Mouse (Mus musculus) forebrain, embryonic 13.5 days (tissue): ENCODE data around the gene Pkp1. TPM values are rescaled to one million over a fixed set of nuclear protein-coding genes. Genes with fewer than 3 reads are reported as not detected.

ENCODE experiments used
- ATAC-seq: fragments of 200-750 bp; cut with Nextera tagmentation; 2 replicates; pipeline ENCODE4 v1.8.0; 2017
- H3K27ac ChIP-seq: fragments of 300-500 bp; sonication (generic); 2 replicates; pipeline ENCODE4 v1.5.1; 2015; ENCODE audit warnings: inconsistent platforms, mild to moderate bottlenecking, moderate library complexity
- H3K27me3 ChIP-seq: fragments of 300-500 bp; sonication (generic); 2 replicates; pipeline ENCODE4 v1.6.1; 2015; ENCODE audit warnings: mild to moderate bottlenecking, inconsistent platforms
- H3K36me3 ChIP-seq: fragments of 300-500 bp; sonication (generic); 2 replicates; pipeline ENCODE4 v1.6.1; 2015; ENCODE audit warnings: mild to moderate bottlenecking, inconsistent platforms; ENCODE audit not compliant: poor library complexity, severe bottlenecking
- H3K4me1 ChIP-seq: fragments of 300-500 bp; sonication (generic); 2 replicates; pipeline ENCODE4 v1.6.1; 2015; ENCODE audit warnings: inconsistent platforms
- H3K4me2 ChIP-seq: fragments of 300-500 bp; sonication (generic); 2 replicates; pipeline ENCODE4 v1.6.1; 2015; ENCODE audit warnings: inconsistent platforms, mild to moderate bottlenecking, moderate library complexity
- H3K4me3 ChIP-seq: fragments of 300-500 bp; sonication (generic); 2 replicates; pipeline ENCODE4 v1.5.1; 2015; ENCODE audit warnings: mild to moderate bottlenecking, inconsistent platforms
- H3K9ac ChIP-seq: fragments of 300-500 bp; sonication (generic); 2 replicates; pipeline ENCODE4 v1.6.1; 2015; ENCODE audit warnings: mild to moderate bottlenecking, inconsistent platforms
- H3K9me3 ChIP-seq: fragments of 300-500 bp; sonication (generic); replicated peaks from 2 replicates; pipeline ENCODE4 v1.6.1; 2016; ENCODE audit warnings: inconsistent platforms
- WGBS: fragments of 180-500 bp; shearing (Covaris S2); methylation state at CpG from one replicate; pipeline ENCODE4 v1.1.7; 2015; 5-methylcytosine and 5-hydroxymethylcytosine counted together
- polyA plus RNA-seq: library from polyadenylated mRNA; unstranded; fragments of >200 nt; fragmentation: Nextera tagmentation; extraction: Ambion mirVana; gene quantifications from 2 replicates; pipeline ENCODE4 v1.2.1, GENCODE M21; 2015

Pkp1 gene
- polyA plus RNA-seq, 1 experiment from 2014 or later: not detected

DNA sequence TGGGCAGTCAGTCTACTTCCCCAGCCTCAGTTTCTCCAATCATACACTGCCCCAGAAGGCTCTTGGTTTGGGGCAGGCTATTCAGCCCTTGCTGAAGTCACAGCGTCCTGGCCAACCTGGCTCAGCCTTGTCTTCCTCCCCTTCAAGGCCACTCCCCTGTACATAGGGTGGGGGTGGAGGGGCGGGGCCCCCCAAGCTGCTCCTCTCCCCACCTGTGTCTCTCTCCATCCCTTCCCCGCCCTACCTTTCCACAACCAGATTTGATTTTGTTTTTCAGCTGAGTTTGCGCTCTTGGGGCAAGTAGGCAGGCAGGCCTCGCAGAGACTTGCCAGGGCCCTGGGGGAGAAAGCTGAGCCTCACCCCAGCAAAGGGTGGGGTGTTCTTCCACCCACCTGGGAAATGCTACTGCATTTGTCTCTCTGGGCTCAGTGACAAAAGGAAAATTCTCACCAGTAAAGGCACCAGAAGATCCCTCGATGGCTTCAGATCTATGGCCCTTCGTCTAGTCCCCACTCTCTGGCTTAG is 19.0 kb downstream of the Pkp1 start:
- H3K9ac ChIP-seq: no peak overlapping the region
- no peaks in the 10 kb centered on the region for H3K9me3 ChIP-seq
- no peak overlapping the region for H3K4me2 ChIP-seq
- no peaks in the 10 kb centered on the region for H3K36me3 ChIP-seq
- 0 out of 2 replicates have a peak, but pooled peaks cover 4% of the 10 kb centered on the region for H3K4me1 ChIP-seq
- no peak overlapping the region for H3K27ac ChIP-seq
- no peaks in the 10 kb centered on the region for H3K27me3 ChIP-seq
- ATAC-seq: no peak
- no peak overlapping the region for H3K4me3 ChIP-seq
- WGBS: 73% methylated on average over 7 of the region's 7 CpGs

DNA sequence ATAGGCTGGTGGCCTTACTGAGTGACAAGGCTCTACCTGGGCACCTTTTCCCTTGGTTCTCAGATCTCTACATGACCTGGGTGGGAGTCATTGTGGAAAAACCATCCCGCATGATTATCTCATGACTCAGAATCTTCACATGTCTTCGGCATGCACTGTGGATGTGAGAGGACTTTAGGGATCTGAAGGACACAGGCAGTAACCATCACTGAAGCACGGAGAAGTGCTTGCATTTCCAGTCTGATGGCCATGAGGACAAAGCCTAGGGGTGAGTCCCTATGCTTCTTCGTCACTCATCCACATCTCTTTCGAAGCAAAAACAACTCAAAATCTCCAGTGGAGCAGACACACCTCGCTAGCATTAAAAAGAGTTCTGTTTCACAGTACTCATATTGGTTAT is 19.7 kb downstream of the Pkp1 start:
- Histone ChIP-seq H3K4me2 (no peak overlapping the region), H3K4me3 (no peak overlapping the region), H3K9me3 (no peaks in the 10 kb centered on the region), H3K36me3 (no peaks in the 10 kb centered on the region), H3K27ac (no peak overlapping the region), H3K4me1 (0 out of 2 replicates have a peak, but pooled peaks cover 4% of the 10 kb centered on the region), H3K27me3 (no peaks in the 10 kb centered on the region), H3K9ac (no peak overlapping the region)
- no peak for ATAC-seq
- WGBS: 93% methylated on average over 6 of the region's 6 CpGs

DNA sequence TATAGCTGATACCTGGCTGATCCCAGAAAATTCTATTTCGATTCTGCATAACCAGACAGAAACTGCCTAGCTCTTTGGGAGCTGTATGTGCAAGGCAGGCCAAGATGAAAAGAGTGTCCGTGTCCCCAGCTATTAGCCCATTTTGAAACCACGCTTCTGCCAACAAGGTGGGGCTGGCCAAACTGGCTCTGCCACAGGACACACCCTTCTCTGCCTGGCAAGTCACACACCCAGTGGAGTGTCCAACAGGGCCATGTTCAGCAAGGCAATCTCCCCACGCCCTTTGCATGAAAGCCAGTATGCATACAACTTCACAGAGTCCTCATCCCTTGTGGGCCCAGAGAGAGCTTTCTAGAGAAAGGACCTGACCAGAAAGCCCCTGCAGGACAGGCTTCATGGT is 23.6 kb downstream of the Pkp1 start:
- Histone ChIP-seq H3K36me3 (no peaks in the 10 kb centered on the region), H3K9ac (no peak overlapping the region), H3K4me2 (no peak overlapping the region), H3K9me3 (no peaks in the 10 kb centered on the region), H3K27ac (no peak overlapping the region), H3K27me3 (no peaks in the 10 kb centered on the region), H3K4me1 (no peaks in the 10 kb centered on the region), H3K4me3 (no peak overlapping the region)
- no peak for ATAC-seq
- WGBS: 79% methylated on average over 4 of the region's 4 CpGs

DNA sequence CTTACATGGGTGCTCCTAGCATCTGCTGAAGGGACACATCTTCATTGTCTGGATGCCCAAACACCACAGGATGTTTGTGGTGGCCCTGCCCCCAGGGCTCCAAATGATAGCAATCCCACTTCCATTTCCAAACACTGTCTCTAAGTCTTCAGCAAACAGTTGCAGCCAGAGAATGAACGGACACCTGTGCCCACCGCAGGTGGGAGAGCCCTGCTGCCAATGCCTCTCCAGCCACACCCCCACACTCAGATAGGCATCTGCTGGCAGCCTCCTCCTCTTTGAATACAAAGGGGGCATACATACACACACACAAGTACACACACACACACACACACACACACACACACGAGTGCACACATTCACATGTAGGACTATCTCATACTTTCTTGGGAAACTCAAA is 25.6 kb downstream of the Pkp1 start:
- Histone ChIP-seq H3K4me2 (no peak overlapping the region), H3K27me3 (no peaks in the 10 kb centered on the region), H3K9ac (no peak overlapping the region), H3K27ac (no peak overlapping the region), H3K9me3 (no peaks in the 10 kb centered on the region), H3K4me3 (no peak overlapping the region), H3K36me3 (no peaks in the 10 kb centered on the region), H3K4me1 (no peaks in the 10 kb centered on the region)
- WGBS: 83% methylated on average over 3 of the region's 3 CpGs
- no peak for ATAC-seq

DNA sequence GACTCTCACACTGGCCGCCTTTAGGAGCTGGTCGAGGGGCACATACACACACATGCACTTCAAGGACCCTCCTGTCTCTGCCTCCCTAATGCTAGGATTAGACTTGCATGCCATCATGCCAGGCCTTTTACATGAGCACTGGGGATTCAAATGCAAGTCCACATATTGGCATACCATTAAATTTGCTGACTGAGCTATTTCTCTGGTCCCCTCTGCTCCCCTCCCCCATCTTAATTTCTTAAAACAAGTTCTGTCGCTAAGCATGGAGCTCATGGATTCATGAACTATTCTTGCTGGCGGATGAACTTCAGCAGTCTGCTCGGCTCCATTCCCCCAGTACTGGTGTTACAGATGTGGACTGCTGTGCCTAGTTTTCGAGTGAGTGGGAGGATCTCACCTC is 26.2 kb downstream of the Pkp1 start:
- WGBS: 84% methylated on average over 6 of the region's 6 CpGs
- ATAC-seq: no peak

DNA sequence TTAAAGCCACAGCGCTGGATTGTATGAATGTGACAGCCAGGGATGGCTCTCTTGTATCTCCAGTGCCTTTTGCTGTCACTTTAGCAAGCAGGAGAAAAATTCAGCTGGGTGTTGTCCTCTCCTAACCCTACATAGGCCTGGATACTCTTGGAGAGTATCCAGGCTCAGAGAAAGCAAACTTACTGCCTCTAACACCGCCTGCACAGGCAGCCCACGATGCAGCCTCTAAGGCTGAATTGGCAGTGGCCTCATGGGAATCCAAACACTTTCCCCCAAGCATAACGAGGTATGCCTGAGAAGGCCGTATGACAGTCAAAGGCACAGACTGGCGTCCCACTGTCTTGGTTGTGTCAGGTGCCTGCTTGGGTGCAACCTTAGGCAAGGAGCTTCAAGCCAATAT is 26.8 kb downstream of the Pkp1 start:
- 56% methylated on average over 6 of the region's 6 CpGs for WGBS
- no peaks in the 10 kb centered on the region for H3K36me3 ChIP-seq

More for the DNA sequence above, 26.2 kb downstream of the Pkp1 start:
- Histone ChIP-seq H3K4me3 (no peak overlapping the region), H3K36me3 (no peaks in the 10 kb centered on the region), H3K9me3 (no peaks in the 10 kb centered on the region), H3K4me1 (no peaks in the 10 kb centered on the region), H3K27ac (no peak overlapping the region), H3K9ac (no peak overlapping the region), H3K4me2 (no peak overlapping the region), H3K27me3 (no peaks in the 10 kb centered on the region)

DNA sequence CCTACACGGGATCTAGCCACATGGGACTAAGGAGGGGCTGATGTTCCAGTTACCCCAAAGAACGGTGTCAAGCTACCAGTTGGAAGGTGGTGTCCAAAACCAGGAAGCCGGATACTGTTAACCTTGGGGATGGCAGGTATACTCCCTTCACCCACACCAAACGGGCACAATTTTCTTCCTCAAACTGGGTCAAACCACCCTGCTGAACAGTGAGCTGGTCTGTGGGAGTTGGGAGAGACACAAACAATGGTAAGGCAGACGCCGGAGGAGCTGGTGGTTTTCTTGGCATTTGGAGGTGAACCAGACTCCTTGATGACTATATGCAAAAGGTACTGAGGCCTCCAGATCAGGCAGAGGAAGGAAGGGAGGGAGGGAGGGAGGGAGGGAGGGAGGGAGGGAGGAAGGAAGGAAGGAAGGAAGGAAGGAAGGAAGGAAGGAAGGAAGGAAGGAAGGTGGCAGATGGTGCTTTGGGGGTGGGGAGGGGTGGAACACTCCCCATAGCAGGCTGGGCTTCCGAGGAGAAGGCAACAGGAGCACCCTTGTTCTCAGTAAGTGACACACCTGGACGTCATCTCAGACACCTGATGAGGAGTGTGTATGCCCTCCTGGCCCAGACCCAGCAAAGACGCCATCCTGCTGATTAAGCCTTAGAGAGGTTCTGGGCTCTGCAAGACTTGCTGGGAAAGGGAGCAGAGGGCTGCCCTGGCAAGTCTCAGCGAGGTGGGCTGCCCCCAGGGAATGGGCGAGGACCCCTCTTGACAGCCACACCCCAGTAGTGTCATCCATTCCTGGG is 27.4 kb downstream of the Pkp1 start:
- 78% methylated on average over 11 of the region's 11 CpGs for WGBS
- H3K27ac ChIP-seq: no peak overlapping the region
- ATAC-seq: no peak
- no peak overlapping the region for H3K9ac ChIP-seq
- no peak overlapping the region for H3K4me2 ChIP-seq
- no peaks in the 10 kb centered on the region for H3K9me3 ChIP-seq
- no peaks in the 10 kb centered on the region for H3K4me1 ChIP-seq
- H3K27me3 ChIP-seq: no peaks in the 10 kb centered on the region
- H3K4me3 ChIP-seq: no peak overlapping the region
- H3K36me3 ChIP-seq: no peaks in the 10 kb centered on the region

More for the DNA sequence above, 26.8 kb downstream of the Pkp1 start:
- Histone ChIP-seq H3K9me3 (no peaks in the 10 kb centered on the region), H3K27ac (no peak overlapping the region), H3K9ac (no peak overlapping the region), H3K4me3 (no peak overlapping the region), H3K4me2 (no peak overlapping the region), H3K27me3 (no peaks in the 10 kb centered on the region), H3K4me1 (no peaks in the 10 kb centered on the region)
- ATAC-seq: no peak

DNA sequence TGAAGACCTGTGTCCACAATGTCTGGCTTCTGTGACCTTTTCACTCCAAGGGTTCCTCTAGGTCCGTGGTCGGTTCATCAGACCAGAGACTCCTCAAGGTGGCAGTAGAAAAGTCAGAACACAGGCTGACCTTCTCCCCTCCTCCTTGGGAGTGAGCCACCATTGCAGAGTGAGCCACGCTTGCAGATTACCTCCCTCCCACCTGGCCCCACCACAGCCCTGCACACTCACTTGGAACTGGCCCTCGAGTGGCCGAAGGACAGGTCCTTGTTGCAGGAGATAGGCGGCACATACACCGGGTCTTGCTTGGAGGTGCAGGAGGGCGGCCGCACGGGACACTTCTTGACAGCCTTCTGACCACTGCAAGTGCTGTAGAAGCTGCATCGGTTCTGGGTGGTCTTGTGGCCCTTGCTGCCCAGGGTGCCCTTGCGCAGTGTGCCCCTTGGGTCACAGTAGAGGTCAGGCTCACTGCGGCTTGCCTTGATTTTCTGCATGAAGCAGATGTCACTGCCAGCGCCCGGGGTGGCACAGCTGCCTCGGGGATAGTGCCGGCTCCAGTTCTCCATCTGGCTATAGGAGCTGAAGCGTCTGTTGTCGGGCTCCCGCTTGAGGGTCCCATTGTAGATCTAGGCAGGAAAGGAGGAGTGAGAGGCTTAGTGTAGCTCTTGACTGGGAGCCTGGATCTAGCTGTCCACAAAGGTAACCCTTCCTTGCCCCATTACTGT is 29.4 kb downstream of the Pkp1 start:
- Histone ChIP-seq H3K36me3 (no peaks in the 10 kb centered on the region), H3K4me1 (no peaks in the 10 kb centered on the region), H3K4me3 (no peak overlapping the region), H3K27ac (no peak overlapping the region), H3K9me3 (no peaks in the 10 kb centered on the region), H3K4me2 (no peak overlapping the region), H3K9ac (no peak overlapping the region), H3K27me3 (no peaks in the 10 kb centered on the region)
- WGBS: 79% methylated on average over 20 of the region's 20 CpGs
- ATAC-seq: no peak

DNA sequence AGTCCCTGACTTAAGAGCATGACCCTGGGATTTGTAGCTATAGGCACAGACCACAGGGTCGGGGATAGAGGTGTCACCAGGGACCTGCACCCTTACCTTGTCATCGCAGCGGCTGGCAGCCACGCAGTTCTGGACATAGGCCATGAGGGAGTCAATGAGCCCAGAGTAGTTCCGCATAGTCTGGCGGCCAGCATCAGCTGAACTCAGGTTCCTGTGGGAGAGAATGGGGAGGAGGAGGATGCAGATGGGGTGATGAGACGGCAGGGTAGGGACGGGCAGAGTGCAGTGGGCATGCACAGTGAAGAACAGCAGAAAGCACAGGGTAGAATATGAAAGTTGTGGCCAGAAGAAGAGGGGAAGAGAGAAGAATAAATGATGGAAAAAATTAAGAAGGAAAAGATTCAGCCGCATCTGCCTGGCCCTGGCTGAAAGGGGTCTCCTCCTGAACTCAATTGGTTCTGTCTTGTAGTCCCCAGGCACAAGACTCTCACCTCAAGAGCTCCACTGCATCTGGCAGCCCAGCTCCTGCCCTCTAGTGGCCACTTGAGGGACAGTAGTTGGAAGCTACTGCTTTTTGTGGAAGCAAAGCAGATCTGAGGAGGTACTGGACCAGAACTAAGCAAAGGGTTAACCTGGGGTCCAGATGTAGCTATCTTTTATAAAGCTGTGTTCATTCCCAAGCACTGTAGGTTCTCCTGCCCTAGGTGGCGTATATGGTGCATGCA is 36.5 kb downstream of the Pkp1 start:
- Histone ChIP-seq H3K9me3 (no peaks in the 10 kb centered on the region), H3K4me3 (no peak overlapping the region), H3K9ac (no peak overlapping the region), H3K27ac (no peak overlapping the region), H3K4me2 (no peak overlapping the region), H3K4me1 (no peaks in the 10 kb centered on the region), H3K36me3 (no peaks in the 10 kb centered on the region), H3K27me3 (no peaks in the 10 kb centered on the region)
- WGBS: 73% methylated on average over 10 of the region's 10 CpGs
- ATAC-seq: peak; percentile 27; the same call in 1 of the 2 replicates

DNA sequence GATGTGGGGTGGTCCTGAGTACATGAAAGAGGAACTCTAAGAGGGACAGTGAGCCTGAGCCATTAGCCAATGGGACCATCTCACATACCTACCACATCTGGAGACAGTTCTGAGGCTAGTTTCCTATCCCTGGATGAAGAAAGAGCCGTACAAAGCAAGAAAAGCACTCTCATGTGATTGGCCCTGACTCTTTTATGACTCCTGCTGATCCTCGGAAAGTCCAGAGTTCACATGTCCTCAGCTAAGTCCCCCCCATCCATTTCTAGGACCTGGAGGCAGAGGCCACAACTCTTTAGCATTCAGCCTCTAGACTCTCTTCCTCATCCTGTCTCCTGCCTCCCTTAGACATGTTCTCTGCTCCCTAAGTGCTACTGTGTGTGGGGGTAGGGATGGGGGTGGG is 41.8 kb downstream of the Pkp1 start:
- Histone ChIP-seq H3K36me3 (no peaks in the 10 kb centered on the region), H3K27me3 (no peaks in the 10 kb centered on the region), H3K27ac (no peak overlapping the region), H3K4me3 (no peak overlapping the region), H3K9me3 (no peaks in the 10 kb centered on the region), H3K9ac (no peak overlapping the region), H3K4me1 (no peaks in the 10 kb centered on the region), H3K4me2 (no peak overlapping the region)
- no peak for ATAC-seq
- 75% methylated on average over 2 of the region's 2 CpGs for WGBS

DNA sequence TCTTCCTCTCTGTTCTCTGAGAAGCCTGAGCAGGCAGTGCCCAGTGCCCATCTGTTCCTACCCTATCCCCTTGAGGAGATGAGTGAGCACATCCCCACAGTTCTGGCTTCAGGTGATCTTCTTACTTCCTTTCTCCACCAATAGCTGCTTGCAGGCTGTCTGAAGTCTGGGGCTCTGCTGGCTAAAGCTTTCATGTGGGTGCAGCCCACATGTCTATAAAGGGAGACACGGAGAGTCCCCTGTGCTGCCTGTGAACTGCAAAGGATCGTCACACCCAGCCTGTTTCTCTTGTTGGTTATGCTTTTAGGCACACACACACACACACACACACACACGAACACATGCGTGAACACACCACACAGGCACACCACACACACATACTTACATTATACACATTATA is 46.0 kb downstream of the Pkp1 start:
- H3K9me3 ChIP-seq: no peaks in the 10 kb centered on the region
- H3K36me3 ChIP-seq: no peaks in the 10 kb centered on the region
- H3K4me3 ChIP-seq: no peak overlapping the region
- no peaks in the 10 kb centered on the region for H3K4me1 ChIP-seq
- WGBS: 89% methylated on average over 4 of the region's 4 CpGs
- no peak overlapping the region for H3K27ac ChIP-seq
- H3K27me3 ChIP-seq: no peaks in the 10 kb centered on the region
- no peak for ATAC-seq
- H3K9ac ChIP-seq: no peak overlapping the region
- no peak overlapping the region for H3K4me2 ChIP-seq

DNA sequence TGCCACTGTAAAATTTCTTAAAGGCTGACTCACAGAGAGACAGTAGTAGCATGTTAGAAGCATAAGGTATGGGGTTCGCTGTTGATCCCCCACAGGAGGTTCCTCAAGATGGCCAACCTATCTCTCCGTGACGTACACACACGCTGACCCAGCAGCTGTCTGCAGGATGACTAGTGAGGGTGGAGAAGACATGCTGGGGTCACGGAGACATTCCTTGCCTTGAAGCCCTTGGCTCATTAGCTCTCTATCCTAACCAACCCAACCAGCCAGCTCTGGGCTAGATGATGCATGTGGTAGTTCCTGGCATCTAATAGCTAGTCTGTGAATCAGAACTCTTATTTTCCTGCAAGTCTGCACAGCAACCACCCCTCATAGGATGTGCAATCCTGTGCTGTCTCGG is 50.4 kb downstream of the Pkp1 start:
- Histone ChIP-seq H3K4me3 (no peak overlapping the region), H3K27ac (no peak overlapping the region), H3K27me3 (0 out of 2 replicates have a peak, but pooled peaks cover 4% of the 10 kb centered on the region), H3K4me1 (no peaks in the 10 kb centered on the region), H3K9ac (no peak overlapping the region), H3K9me3 (no peaks in the 10 kb centered on the region), H3K4me2 (no peak overlapping the region), H3K36me3 (no peaks in the 10 kb centered on the region)
- ATAC-seq: no peak
- 88% methylated on average over 6 of the region's 6 CpGs for whole genome bisulfite sequencing
